Mouse (Mus musculus): ENCODE results near the gene Azin2.

GRCm38 (mm10) chr4:128992176-128992575 lies 29.9 kb upstream of the Azin2 start:
- TF ChIP-seq POLR2A (IDR thresholded peaks at IDR 0.05; ENCODE audit: extremely low read depth, insufficient read depth, low read length) (no peak), CTCF (IDR thresholded peaks at IDR 0.05; ENCODE audit: extremely low read depth, insufficient read depth, low read length) (no peak)

All from cortical plate, adult 2 months (tissue).